Mouse (Mus musculus): ENCODE data around the gene Dhx36. TPM values are rescaled to one million over a fixed set of nuclear protein-coding genes. Genes with fewer than 3 reads are reported as not detected.

The Dhx36 gene
- polyA plus RNA-seq, 1 experiment from 2014 or later = 11.3 TPM

GRCm38 (mm10) chr3:62443582-62444194, 63.1 kb downstream of the Dhx36 start:
- Histone ChIP-seq H3K36me3 (ENCODE audit: control insufficient read depth, insufficient read depth, low read length) (no peaks in the 10 kb centered on the region), H3K9ac (ENCODE audit: low read length) (no peak overlapping the region), H3K27ac (ENCODE audit: low read length) (no peak overlapping the region; the same call in 1 of the 2 replicates), H3K9me3 (replicated peaks; ENCODE audit: control insufficient read depth, low read length) (no peaks in the 10 kb centered on the region), H3K27me3 (ENCODE audit: control insufficient read depth, insufficient read depth, low read length) (no peaks in the 10 kb centered on the region), H3K4me2 (ENCODE audit: low read depth, low read length) (no peak overlapping the region), H3K4me1 (ENCODE audit: control insufficient read depth, insufficient read depth, low read length) (no peaks in the 10 kb centered on the region), H3K4me3 (replicated peaks; ENCODE audit: low read length) (no peak overlapping the region)
- WGBS = 78% methylated on average over 12 of the region's 12 CpGs
- ATAC-seq (ENCODE audit: insufficient read depth, low FRiP score) = no peak

- Histone ChIP-seq H3K27ac (ENCODE audit: low read length) (no peak overlapping the region), H3K4me2 (ENCODE audit: low read depth, low read length) (no peak overlapping the region), H3K4me1 (ENCODE audit: control insufficient read depth, insufficient read depth, low read length) (no peaks in the 10 kb centered on the region), H3K9me3 (replicated peaks; ENCODE audit: control insufficient read depth, low read length) (no peaks in the 10 kb centered on the region), H3K4me3 (replicated peaks; ENCODE audit: low read length) (no peak overlapping the region), H3K27me3 (ENCODE audit: control insufficient read depth, insufficient read depth, low read length) (no peaks in the 10 kb centered on the region), H3K9ac (ENCODE audit: low read length) (no peak overlapping the region), H3K36me3 (ENCODE audit: control insufficient read depth, insufficient read depth, low read length) (no peaks in the 10 kb centered on the region)
- 59% methylated on average over 5 of the region's 5 CpGs for WGBS
- no peak for ATAC-seq (ENCODE audit: insufficient read depth, low FRiP score)
Measured at GRCm38 (mm10) chr3:62440431-62440969, 66.3 kb downstream of the Dhx36 start.

- Histone ChIP-seq H3K9ac (ENCODE audit: low read length) (no peak overlapping the region), H3K27me3 (ENCODE audit: control insufficient read depth, insufficient read depth, low read length) (no peaks in the 10 kb centered on the region), H3K27ac (ENCODE audit: low read length) (no peak overlapping the region), H3K4me2 (ENCODE audit: low read depth, low read length) (no peak overlapping the region), H3K4me1 (ENCODE audit: control insufficient read depth, insufficient read depth, low read length) (no peaks in the 10 kb centered on the region), H3K9me3 (replicated peaks; ENCODE audit: control insufficient read depth, low read length) (no peaks in the 10 kb centered on the region), H3K4me3 (replicated peaks; ENCODE audit: low read length) (no peak overlapping the region), H3K36me3 (ENCODE audit: control insufficient read depth, insufficient read depth, low read length) (no peaks in the 10 kb centered on the region)
- ATAC-seq (ENCODE audit: insufficient read depth, low FRiP score) = no peak
Measured at GRCm38 (mm10) chr3:62435923-62436322, 70.9 kb downstream of the Dhx36 start.

DNA sequence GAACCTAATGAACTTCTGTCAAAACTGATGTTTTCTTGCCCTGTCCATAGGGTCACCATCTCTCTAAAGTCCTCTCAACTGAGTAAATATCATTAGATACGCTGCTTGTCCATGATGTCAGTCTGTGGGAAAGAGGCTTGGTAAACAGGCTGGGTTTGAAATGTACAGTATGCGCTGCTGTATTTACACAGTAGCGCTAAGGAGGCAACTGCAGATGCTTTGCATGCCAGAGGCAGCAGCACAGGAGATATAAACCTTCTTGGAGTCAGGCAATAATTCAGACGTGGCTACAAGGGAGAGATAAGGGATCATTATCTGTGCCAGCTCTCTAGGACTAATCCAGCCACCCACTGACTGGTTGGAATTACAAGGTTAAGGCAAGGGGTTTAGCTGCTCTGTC, 73.1 kb downstream of the Dhx36 start:
- no peak overlapping the region for H3K4me3 ChIP-seq (replicated peaks; ENCODE audit: low read length)
- H3K4me2 ChIP-seq (ENCODE audit: low read depth, low read length) = no peak overlapping the region
- H3K9ac ChIP-seq (ENCODE audit: low read length) = no peak overlapping the region
- 28% methylated on average over 4 of the region's 4 CpGs for WGBS
- H3K27me3 ChIP-seq (ENCODE audit: control insufficient read depth, insufficient read depth, low read length) = no peaks in the 10 kb centered on the region
- H3K4me1 ChIP-seq (ENCODE audit: control insufficient read depth, insufficient read depth, low read length) = no peaks in the 10 kb centered on the region
- ATAC-seq (ENCODE audit: insufficient read depth, low FRiP score) = no peak
- no peak overlapping the region for H3K27ac ChIP-seq (ENCODE audit: low read length)
- no peaks in the 10 kb centered on the region for H3K36me3 ChIP-seq (ENCODE audit: control insufficient read depth, insufficient read depth, low read length)
- no peaks in the 10 kb centered on the region for H3K9me3 ChIP-seq (replicated peaks; ENCODE audit: control insufficient read depth, low read length)

- Histone ChIP-seq H3K27ac (ENCODE audit: low read length) (no peak overlapping the region), H3K27me3 (ENCODE audit: control insufficient read depth, insufficient read depth, low read length) (no peaks in the 10 kb centered on the region), H3K36me3 (ENCODE audit: control insufficient read depth, insufficient read depth, low read length) (no peaks in the 10 kb centered on the region), H3K9ac (ENCODE audit: low read length) (no peak overlapping the region), H3K4me1 (ENCODE audit: control insufficient read depth, insufficient read depth, low read length) (no peaks in the 10 kb centered on the region), H3K4me2 (ENCODE audit: low read depth, low read length) (no peak overlapping the region), H3K9me3 (replicated peaks; ENCODE audit: control insufficient read depth, low read length) (no peaks in the 10 kb centered on the region), H3K4me3 (replicated peaks; ENCODE audit: low read length) (no peak overlapping the region)
- 91% methylated on average over 6 of the region's 6 CpGs for WGBS
- no peak for ATAC-seq (ENCODE audit: insufficient read depth, low FRiP score)
Measured at GRCm38 (mm10) chr3:62418387-62419138, 88.2 kb downstream of the Dhx36 start.

Other genes starting within 250 kb of the Dhx36 start
- 10.4 and 12.2 TPM in 2 replicates for gene Arhgef26, start 168.7 kb downstream of the Dhx36 start, polyA plus RNA-seq (2015; fragmentation: Nextera tagmentation; extraction: Ambion mirVana)
- gene Gpr149, start 98.1 kb upstream of the Dhx36 start, polyA plus RNA-seq (2015; fragmentation: Nextera tagmentation; extraction: Ambion mirVana) = 0.11 TPM in 1 of 2 replicates, not detected in the other